Comparison of ENCODE assay signal across 9 mouse cellular contexts in the genomic region with DNA sequence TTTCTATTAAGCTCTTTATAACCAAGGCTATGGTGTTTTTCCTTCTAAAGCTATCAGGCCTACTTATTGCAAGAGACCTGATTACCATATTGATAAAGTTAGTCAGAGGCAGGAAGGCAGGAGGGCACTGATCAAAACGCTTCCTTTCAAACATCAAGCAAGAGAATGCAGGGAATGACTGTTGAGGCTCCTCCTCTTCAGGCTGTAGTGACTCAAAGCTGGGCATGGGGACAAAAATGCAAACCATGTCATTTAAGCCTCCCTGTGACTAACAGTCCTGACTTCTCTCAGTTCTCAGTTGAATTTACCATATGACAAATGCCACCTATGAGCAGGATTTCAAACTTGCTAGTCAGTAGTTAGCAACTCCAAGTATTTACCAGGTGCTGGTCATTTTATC. TPM values are rescaled to one million over a fixed set of nuclear protein-coding genes. Genes with fewer than 3 reads are reported as not detected.
DNase-seq lines count a peak whose midpoint lies in the region; ATAC-seq and TF ChIP-seq lines count a peak whose summit lies in the region.
"Had no signal": no experiment of that assay in that cellular context is flagged by ENCODE, and none has a peak within 500 bp of the region (broad histone marks: within the 10 kb centered on the region; RNA-seq: fewer than 3 reads in every experiment).

No protein-coding gene starts in this region.

- ATAC-seq in kidney, postnatal 0 days (replicated peaks; ENCODE audit: low FRiP score, low read depth): no peak
- ATAC-seq in kidney, embryonic 14.5 days (ENCODE audit: low FRiP score, low TSS enrichment): no peak
- ATAC-seq in midbrain, embryonic 16.5 days: no peak

- peak; percentile 21 for DNase-seq in kidney, postnatal 0 days (ENCODE audit: low spot score)
- peak; percentile 61 for DNase-seq in NIH3T3 (ENCODE audit: low read depth)
- peak; percentile 84 for DNase-seq in brain, adult 2 months (ENCODE audit: low read depth, low spot score)
- DNase-seq in kidney, postnatal 4 days: peak; percentile 26 to 42
- DNase-seq in embryo, embryonic 10.5 days (ENCODE audit: low spot score): no peak
- no peak for DNase-seq in yolk sac, embryonic 10.5 days (ENCODE audit: low spot score)

- H3K27me3 ChIP-seq in kidney, postnatal 0 days (ENCODE audit: insufficient read depth, low read length): no peaks in the 10 kb centered on the region
- no peaks in the 10 kb centered on the region for H3K27me3 ChIP-seq in kidney, embryonic 14.5 days (ENCODE audit: control insufficient read depth, insufficient read depth, low read length)
- H3K27me3 ChIP-seq in midbrain, embryonic 16.5 days (ENCODE audit: control insufficient read depth, insufficient read depth, low read depth, low read length): no peaks in the 10 kb centered on the region
- H3K27me3 ChIP-seq: megakaryocyte, embryonic 14.5 days had no signal

- TF ChIP-seq CTCF in kidney, postnatal 0 days (IDR thresholded peaks at IDR 0.05; ENCODE audit: low read depth): no peak

- H3K27ac ChIP-seq in kidney, postnatal 0 days: no peak overlapping the region
- no peak overlapping the region for H3K27ac ChIP-seq in kidney, embryonic 14.5 days (ENCODE audit: low read depth, low read length)
- H3K27ac ChIP-seq in midbrain, embryonic 16.5 days (ENCODE audit: low read length): no peak overlapping the region

- H3K4me1 ChIP-seq in kidney, postnatal 0 days (replicated peaks; ENCODE audit: insufficient read depth, low read length): no peaks in the 10 kb centered on the region
- H3K4me1 ChIP-seq in kidney, embryonic 14.5 days (ENCODE audit: control insufficient read depth, insufficient read depth, low read length): no peaks in the 10 kb centered on the region
- no peaks in the 10 kb centered on the region for H3K4me1 ChIP-seq in midbrain, embryonic 16.5 days (ENCODE audit: control insufficient read depth, insufficient read depth, low read length)
- H3K4me1 ChIP-seq: megakaryocyte, embryonic 14.5 days had no signal

- H3K4me3 ChIP-seq in kidney, postnatal 0 days (replicated peaks; ENCODE audit: low read depth, low read length): no peak overlapping the region
- H3K4me3 ChIP-seq in kidney, embryonic 14.5 days (ENCODE audit: low read length): no peak overlapping the region
- H3K4me3 ChIP-seq in midbrain, embryonic 16.5 days (ENCODE audit: low read depth, low read length): no peak overlapping the region
- H3K4me3 ChIP-seq: megakaryocyte, embryonic 14.5 days had no signal

- WGBS in kidney, postnatal 0 days: 21% methylated on average over 1 of the region's 1 CpGs
- WGBS in kidney, embryonic 14.5 days: 23% methylated on average over 1 of the region's 1 CpGs
- 35% methylated on average over 1 of the region's 1 CpGs for WGBS in midbrain, embryonic 16.5 days

- no peak overlapping the region for H3K9ac ChIP-seq in kidney, postnatal 0 days (ENCODE audit: low read depth, low read length)
- no peak overlapping the region for H3K9ac ChIP-seq in kidney, embryonic 14.5 days (ENCODE audit: low read depth, low read length)
- H3K9ac ChIP-seq in midbrain, embryonic 16.5 days (ENCODE audit: low read depth, low read length): no peak overlapping the region

- no peak overlapping the region for H3K4me2 ChIP-seq in kidney, postnatal 0 days (ENCODE audit: low read length)
- no peak overlapping the region for H3K4me2 ChIP-seq in kidney, embryonic 14.5 days (replicated peaks; ENCODE audit: low read depth, low read length)
- H3K4me2 ChIP-seq in midbrain, embryonic 16.5 days (ENCODE audit: low read length): no peak overlapping the region

- H3K9me3 ChIP-seq in kidney, postnatal 0 days (replicated peaks; ENCODE audit: low read length): no peaks in the 10 kb centered on the region
- no peaks in the 10 kb centered on the region for H3K9me3 ChIP-seq in kidney, embryonic 14.5 days (ENCODE audit: control insufficient read depth, low read length)
- no peaks in the 10 kb centered on the region for H3K9me3 ChIP-seq in midbrain, embryonic 16.5 days (replicated peaks; ENCODE audit: control insufficient read depth, low read length, poor library complexity, severe bottlenecking)
- H3K9me3 ChIP-seq: megakaryocyte, embryonic 14.5 days had no signal

- H3K36me3 ChIP-seq in kidney, postnatal 0 days (ENCODE audit: insufficient read depth, low read length): no peaks in the 10 kb centered on the region
- H3K36me3 ChIP-seq in kidney, embryonic 14.5 days (ENCODE audit: control insufficient read depth, insufficient read depth, low read length): no peaks in the 10 kb centered on the region
- no peaks in the 10 kb centered on the region for H3K36me3 ChIP-seq in midbrain, embryonic 16.5 days (ENCODE audit: control insufficient read depth, insufficient read depth, low read length)

RNA-seq across cellular contexts. Expression of gene Otud1, which starts 10.6 kb away (rescaled TPM):
- polyA plus RNA-seq in kidney, postnatal 0 days (2015; fragmentation: Nextera tagmentation; extraction: Ambion mirVana): 2.7 and 3.8 TPM in 2 replicates
- 1.9 TPM in 2 replicates for polyA plus RNA-seq in kidney, embryonic 14.5 days (2014; fragmentation: Nextera tagmentation; extraction: Ambion mirVana)
- polyA plus RNA-seq in midbrain, embryonic 16.5 days (2015; fragmentation: Nextera tagmentation; extraction: Ambion mirVana): 0.80 and 1.1 TPM in 2 replicates

Comparison
In these comparisons a context has a peak if more than half of its experiments do, and no peak if none do; other contexts are left out.
1. DNase-seq: peak in kidney, postnatal 0 days (single experiment), NIH3T3 (single experiment), brain, adult 2 months (single experiment) and kidney, postnatal 4 days (2 of 2); none in embryo, embryonic 10.5 days (single experiment) and yolk sac, embryonic 10.5 days (single experiment).